Mouse (Mus musculus): Measurements from ENCODE around the gene Acap2.

Gene Acap2

DNA sequence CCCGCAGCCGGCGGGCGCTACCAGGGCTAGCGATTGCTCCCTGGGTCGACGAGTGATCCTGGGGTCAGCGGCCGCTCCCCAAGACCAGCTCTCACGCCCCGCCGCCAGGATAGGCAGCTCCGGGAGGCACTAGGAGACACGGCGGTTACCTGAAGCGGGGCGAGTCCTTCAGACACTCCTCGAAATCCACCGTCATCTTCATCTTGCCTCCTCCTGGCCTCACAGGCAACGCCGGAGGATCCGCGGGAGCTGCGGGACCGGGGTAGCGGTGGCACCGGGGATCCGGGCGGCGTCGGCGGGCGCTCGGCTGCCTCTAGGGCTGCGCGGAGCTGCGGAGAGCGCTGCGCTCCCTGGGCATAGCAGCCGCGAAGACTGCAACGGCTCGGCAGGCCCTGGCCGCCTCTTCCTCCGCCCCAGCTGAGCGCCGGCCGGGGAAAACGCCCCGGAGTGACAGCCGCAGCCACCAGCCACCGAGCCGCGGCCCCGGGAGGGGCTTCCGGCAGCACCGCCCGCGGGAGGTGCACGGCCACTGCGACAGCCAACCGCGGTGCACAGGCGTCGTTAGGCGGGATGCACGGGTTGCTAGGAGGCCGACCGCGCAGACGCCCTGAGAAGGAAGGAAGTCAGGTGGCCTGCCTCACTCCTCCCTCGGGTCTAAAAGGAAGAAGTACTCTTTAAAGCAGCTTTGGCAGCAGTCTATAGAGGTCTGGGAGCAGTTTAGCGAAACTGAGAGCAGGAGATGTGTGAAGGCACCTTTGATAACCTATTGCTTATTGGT is at the start of gene Acap2:
Gene Acap2 (minus strand): TSS at position 456 of the 778 bp plus-strand sequence.
- DNase-seq (ENCODE audit: low spot score in 2 of 2): peak; percentile 99

GRCm38 (mm10) chr16:31249401-31249800 is 48.4 kb upstream of the Acap2 start:
- DNase-seq (ENCODE audit: low spot score in 2 of 2): no peak

DNA sequence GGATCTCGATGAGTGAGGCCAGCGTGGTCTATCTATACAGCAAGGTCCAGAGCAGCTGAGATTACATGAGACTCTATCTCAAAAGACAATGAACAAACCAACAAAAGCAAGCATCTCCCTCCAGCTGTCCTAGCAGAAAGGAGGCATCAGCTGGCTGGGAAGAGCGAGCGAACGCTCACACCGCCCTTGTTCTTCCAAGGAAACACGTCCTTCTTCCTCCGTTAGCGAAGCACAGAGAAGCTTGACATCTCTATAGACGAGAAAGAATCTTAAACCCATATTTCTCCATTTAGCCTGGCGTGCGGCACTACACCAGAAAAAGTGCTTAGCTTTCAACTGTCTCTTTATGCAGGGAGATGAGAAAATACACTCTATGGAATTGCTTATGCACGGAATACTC is 47.7 kb upstream of the Acap2 start:
- peak in 1 of 2 experiments; percentile 43 for DNase-seq (ENCODE audit: low spot score in 2 of 2)

- no peak for DNase-seq (ENCODE audit: low spot score in 2 of 2)
Observed at GRCm38 (mm10) chr16:31247442-31247841, 46.4 kb upstream of the Acap2 start.

DNA sequence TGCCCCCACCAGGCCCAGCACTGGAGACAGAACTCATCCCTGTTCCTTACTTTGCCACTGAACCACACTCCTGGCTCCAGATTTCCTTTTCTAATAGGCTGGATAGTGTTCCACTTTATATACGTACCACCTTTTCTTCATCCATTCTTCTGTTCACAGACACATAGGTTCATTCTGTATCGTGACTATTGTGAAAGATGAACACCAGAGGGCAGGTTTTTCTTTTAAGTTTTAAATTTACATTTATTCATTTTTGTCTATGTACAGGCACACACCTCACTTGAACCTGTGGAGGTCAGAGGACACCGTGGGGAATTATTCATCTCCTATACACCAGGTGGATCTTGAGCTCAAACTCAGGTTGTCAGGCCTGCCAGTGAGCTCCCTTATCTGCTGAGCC is 43.0 kb upstream of the Acap2 start:
- no peak for DNase-seq (ENCODE audit: low spot score in 2 of 2)

DNA sequence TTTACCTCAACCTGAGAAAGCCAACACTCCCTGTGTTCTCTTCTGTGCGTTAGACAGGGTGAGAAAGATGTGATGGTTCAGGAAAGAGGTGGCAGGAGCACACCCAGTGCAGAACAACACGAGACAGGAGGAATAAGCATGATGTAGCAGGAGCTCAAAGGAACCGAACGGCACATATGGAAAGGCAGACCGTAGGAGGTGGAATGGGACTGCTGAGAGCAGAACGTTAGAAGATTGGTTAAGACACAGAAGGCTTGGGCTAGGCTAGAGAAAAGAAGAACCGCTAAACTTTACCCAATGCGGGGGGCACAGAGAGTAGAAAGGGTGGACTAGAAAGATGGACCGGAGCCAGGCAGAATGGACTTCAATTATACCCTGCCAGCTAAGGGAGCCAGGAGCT is 40.4 kb upstream of the Acap2 start:
- no peak for DNase-seq (ENCODE audit: low spot score in 2 of 2)

DNA sequence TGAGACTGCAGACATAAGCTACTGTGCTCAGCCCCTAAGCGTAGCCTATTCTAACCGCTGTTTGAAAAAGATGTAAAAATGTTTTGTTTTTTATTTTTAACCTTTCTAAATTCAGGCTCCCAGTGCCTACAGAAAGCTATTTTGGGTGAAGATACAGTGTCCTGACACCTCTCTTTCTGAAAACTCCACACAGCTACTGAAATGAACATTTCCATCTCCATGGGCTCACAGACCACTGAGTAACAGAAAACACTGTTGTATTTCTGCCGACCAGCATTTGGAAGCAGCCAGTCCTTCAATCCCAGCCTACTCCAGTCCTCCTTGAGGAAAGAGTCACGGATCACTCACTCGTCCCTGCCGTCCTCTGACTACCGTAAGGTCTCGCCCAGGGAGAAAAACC is 39.5 kb upstream of the Acap2 start:
- DNase-seq (ENCODE audit: low spot score in 2 of 2): no peak

GRCm38 (mm10) chr16:31238281-31238680 is 37.2 kb upstream of the Acap2 start:
- no peak for DNase-seq (ENCODE audit: low spot score in 2 of 2)

DNA sequence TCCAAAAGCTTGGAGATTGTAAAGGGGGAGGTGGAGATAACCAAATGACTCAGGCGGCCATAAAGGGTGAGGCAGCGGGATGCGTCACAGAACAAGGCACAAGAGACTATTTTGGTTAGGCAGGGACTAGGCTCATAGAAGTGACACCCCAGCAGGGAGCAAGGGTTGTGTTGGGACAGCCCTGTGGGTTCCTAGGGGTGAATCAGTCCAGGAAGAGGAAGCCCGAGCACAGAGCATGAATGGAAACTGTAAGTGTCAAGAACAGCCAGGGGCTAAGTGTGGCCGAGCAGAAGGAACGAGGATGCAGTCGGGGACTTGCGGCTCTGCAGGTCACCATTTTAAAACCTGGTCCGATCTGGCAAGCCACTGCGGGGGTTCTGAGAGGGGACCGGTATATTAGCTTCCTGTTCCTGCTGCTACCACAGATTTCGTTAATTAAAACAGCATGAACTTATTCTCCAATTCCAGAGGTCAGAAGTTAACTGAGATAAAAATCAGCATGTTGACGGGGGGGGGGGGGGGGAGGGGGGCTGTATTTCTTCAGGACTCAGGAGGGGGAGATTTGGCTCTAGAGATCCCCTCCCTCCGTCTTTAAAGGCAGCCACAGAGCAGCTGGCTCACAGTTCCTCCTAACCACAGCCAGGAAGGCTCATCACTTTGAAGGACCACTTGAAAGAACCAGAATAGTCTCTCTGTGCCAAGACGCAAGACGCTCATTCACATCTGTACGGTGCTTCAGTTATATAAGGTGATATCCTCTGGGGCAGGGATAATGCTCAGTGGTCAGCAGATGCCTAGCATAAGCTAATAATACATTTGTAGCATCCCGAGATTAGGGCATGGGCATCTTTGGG is 34.6 kb upstream of the Acap2 start:
- no peak for DNase-seq (ENCODE audit: low spot score in 2 of 2)

DNA sequence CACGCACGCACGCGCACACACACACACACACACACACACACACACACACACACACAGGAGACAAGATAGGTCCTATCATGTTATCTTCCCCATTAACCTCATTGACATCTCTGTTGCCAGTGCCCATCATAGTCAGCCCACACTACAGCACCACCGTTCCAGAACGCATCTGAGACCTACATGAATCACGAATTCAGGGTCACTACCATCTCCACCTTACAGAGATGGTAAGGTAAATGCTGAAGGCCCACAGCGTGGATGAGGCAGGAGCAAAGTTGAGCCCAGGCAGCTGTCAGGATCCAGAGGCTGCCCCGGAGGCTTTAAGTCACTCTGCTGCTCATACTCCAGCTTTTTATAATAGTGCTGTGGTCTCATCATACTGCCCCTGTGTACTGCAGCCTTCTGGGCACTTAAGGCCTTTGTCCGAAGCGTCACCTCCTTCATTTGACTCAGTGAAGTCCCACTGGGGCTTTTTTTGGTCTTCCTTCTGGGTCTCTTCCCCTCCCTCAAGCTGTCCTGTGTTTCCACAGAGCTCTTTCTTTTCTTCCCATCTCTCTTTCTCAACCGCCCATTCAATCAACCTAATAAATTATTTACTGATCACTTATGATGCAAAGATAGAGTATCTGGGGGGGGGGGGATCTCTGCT is 33.9 kb upstream of the Acap2 start:
- DNase-seq (ENCODE audit: low spot score in 2 of 2): peak in 1 of 2 experiments; percentile 20

DNA sequence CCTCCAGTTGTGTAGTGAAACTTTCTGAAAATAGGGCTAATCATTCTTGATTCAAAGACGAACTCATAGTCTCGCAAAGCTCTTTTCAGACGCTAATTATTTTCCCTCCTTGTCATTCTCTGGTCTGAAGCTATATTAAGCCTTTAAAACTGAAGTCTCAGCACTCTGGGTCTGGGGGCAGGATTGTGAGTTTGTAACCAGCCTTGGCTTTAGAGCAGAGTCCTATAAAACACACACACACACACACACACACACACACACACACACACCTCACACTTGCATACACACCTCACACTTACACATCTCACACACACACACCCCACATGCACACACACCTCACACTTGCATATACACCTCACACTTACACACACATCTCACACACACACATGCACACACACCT is 33.3 kb upstream of the Acap2 start:
- DNase-seq (ENCODE audit: low spot score in 2 of 2): no peak

GRCm38 (mm10) chr16:31233541-31234339 is 32.7 kb upstream of the Acap2 start:
- peak in 1 of 2 experiments; percentile 63 for DNase-seq (ENCODE audit: low spot score in 2 of 2)

- no peak for DNase-seq (ENCODE audit: low spot score in 2 of 2)
Observed at GRCm38 (mm10) chr16:31233167-31233498, 32.1 kb upstream of the Acap2 start.

DNA sequence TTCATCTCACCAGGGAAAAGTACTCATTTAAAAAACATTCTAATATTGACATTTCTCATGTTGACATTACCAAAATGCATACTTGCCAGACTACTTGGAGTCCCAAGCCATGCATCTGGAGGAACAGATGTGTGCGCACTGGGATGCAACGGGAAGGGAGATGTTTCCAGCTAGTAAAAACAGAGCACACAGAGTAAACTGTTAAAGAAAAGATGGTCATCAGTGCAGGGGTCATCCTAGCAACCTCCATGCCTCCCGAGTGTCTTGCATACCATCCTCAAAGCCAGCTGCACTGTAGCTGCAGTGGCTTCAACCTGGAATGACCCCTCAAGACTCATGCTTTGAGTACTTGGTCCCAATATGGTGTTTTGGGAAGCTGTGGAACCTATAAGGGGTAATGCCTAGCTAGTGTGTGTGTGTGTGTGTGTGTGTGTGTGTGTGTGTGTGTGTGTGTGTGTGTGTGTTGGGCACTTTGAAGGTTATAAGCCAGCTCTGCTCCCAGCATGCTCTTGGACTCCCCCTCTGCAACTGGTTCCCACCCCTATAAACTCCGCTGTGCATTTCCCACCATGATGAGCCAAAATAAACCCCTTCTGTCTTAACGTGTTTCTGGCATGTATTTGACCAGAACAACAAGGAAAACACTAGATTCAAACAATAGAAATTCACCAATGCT is 31.6 kb upstream of the Acap2 start:
- DNase-seq (ENCODE audit: low spot score in 2 of 2): peak in 1 of 2 experiments; percentile 17

- DNase-seq (ENCODE audit: low spot score in 2 of 2): peak in 1 of 2 experiments; percentile 17
Observed at GRCm38 (mm10) chr16:31231591-31231990, 30.5 kb upstream of the Acap2 start.

GRCm38 (mm10) chr16:31227746-31228145 is 26.7 kb upstream of the Acap2 start:
- peak in 1 of 2 experiments; percentile 5 for DNase-seq (ENCODE audit: low spot score in 2 of 2)

DNA sequence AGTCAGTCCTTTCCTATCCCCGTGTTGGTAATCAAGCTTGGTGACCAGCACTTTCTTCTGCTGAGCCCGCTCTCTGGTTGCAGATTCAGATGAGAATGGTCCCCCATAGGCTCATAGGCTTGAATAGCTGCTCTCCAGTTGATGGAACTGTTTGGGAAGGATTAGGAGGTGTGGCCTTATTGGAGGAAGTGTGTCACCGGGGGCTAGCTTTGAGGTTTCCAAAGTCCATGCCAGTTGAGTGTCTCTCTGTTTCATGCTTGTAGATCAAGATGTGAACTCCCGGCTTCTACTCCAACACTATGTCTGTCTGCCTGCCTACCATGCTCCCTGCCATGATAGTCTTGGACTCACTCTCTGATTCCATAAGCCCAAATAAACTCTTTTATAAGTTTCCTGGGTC is 14.2 kb upstream of the Acap2 start:
- DNase-seq (ENCODE audit: low spot score in 2 of 2): no peak

DNA sequence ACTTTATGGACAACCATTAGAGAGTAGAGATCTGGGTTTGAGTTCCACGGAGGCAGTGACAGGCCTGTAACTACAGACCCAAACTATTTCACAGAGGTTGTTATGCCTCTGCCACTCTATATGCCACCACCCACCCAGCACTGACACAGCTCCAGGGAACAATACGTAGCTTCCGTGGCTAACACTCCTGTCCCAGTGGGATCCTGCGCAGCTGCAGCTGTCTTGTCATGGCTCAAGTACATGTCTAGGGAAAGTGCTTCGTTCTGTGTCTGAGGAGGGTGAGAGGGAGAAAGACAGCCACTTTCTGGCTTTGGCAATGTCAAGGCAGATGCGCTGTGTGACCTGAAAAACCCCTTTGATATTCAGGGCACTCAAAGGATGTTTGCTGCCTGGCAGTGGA is 12.4 kb upstream of the Acap2 start:
- peak; percentile 7 to 13 for DNase-seq (ENCODE audit: low spot score in 2 of 2)

- DNase-seq (ENCODE audit: low spot score in 2 of 2): peak; percentile 4 to 11
Observed at GRCm38 (mm10) chr16:31211503-31211902, 10.5 kb upstream of the Acap2 start.

DNA sequence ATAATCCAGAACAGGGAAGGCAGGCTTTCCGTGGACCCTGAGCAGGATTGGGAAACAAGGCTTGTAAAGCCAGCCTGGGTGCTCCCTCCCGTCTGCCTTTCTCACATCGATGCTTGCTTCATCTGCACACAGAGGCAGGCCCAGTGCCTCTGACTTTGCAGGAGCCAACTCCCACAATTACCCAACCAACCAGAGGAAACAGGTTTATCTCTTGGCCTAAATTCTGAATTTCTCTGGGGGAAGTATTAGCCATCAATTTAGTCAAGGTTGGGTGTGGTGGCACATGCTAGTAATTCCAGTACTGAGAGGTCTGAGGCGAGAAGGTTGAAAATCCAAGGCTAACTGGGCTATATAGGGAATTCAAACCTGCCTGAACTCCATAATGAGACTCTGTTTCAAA is 9.4 kb upstream of the Acap2 start:
- DNase-seq (ENCODE audit: low spot score in 2 of 2): peak; percentile 1 to 7

GRCm38 (mm10) chr16:31209911-31210310 is 8.9 kb upstream of the Acap2 start:
- peak; percentile 10 to 12 for DNase-seq (ENCODE audit: low spot score in 2 of 2)
